Comparison of ENCODE assay signal across 12 mouse cellular contexts in genomic region chr6:89350520-89350919, GRCm38 (mm10). TPM values are rescaled to one million over a fixed set of nuclear protein-coding genes. Genes with fewer than 3 reads are reported as not detected.
A peak's percentile ranks its signal among the peaks of the same experiment; 100 is the strongest.
DNase-seq lines count a peak whose midpoint lies in the region; ATAC-seq and TF ChIP-seq lines count a peak whose summit lies in the region.
"Had no signal": no experiment of that assay in that cellular context is flagged by ENCODE, and none has a peak within 500 bp of the region (broad histone marks: within the 10 kb centered on the region; RNA-seq: fewer than 3 reads in every experiment).

No protein-coding gene starts in this region.

- H3K27ac ChIP-seq in heart, embryonic 16.5 days (ENCODE audit: low read length): peak overlapping the region; percentile 95
- peak overlapping the region; percentile 8; the same call in 1 of the 2 replicates for H3K27ac ChIP-seq in lung, postnatal 0 days (ENCODE audit: low read length)
- peak overlapping the region; percentile 54; the same call in 1 of the 2 replicates for H3K27ac ChIP-seq in intestine, embryonic 16.5 days (ENCODE audit: low read length)
- peak overlapping the region; percentile 50; the same call in 1 of the 2 replicates for H3K27ac ChIP-seq in stomach, embryonic 14.5 days (ENCODE audit: low read length)
- H3K27ac ChIP-seq: liver, embryonic 13.5 days had no signal

- peak overlapping the region; percentile 53; the same call in 1 of the 2 replicates for H3K9ac ChIP-seq in heart, embryonic 16.5 days (ENCODE audit: low read length)
- H3K9ac ChIP-seq in lung, postnatal 0 days (replicated peaks; ENCODE audit: low read depth): no peak overlapping the region
- H3K9ac ChIP-seq in intestine, embryonic 16.5 days (ENCODE audit: low read depth, low read length): no peak overlapping the region
- H3K9ac ChIP-seq in stomach, embryonic 14.5 days (replicated peaks; ENCODE audit: low read depth, low read length): no peak overlapping the region
- H3K9ac ChIP-seq: liver, embryonic 13.5 days had no signal

- no peak for TF ChIP-seq EP300 in lung, postnatal 0 days (IDR thresholded peaks at IDR 0.05)

- H3K4me2 ChIP-seq in heart, embryonic 16.5 days (ENCODE audit: low read depth, low read length): no peak overlapping the region
- no peak overlapping the region for H3K4me2 ChIP-seq in lung, postnatal 0 days (replicated peaks; ENCODE audit: low read depth, low read length)
- no peak overlapping the region for H3K4me2 ChIP-seq in intestine, embryonic 16.5 days (ENCODE audit: low read depth, low read length)
- H3K4me2 ChIP-seq in stomach, embryonic 14.5 days (replicated peaks; ENCODE audit: low read depth, low read length): no peak overlapping the region
- H3K4me2 ChIP-seq: liver, embryonic 13.5 days; midbrain, embryonic 11.5 days had no signal

- H3K9me3 ChIP-seq in heart, embryonic 16.5 days (replicated peaks; ENCODE audit: control insufficient read depth, low read length): no peaks in the 10 kb centered on the region
- H3K9me3 ChIP-seq in lung, postnatal 0 days (ENCODE audit: low read length): no peaks in the 10 kb centered on the region
- no peaks in the 10 kb centered on the region for H3K9me3 ChIP-seq in intestine, embryonic 16.5 days (ENCODE audit: control insufficient read depth, low read length)
- H3K9me3 ChIP-seq in stomach, embryonic 14.5 days (ENCODE audit: control insufficient read depth, low read depth, low read length): no peaks in the 10 kb centered on the region
- H3K9me3 ChIP-seq: liver, embryonic 13.5 days had no signal

- peaks cover 57% of the 10 kb centered on the region for H3K4me1 ChIP-seq in heart, embryonic 16.5 days (ENCODE audit: control insufficient read depth, insufficient read depth, low read length)
- peaks cover 19% of the 10 kb centered on the region for H3K4me1 ChIP-seq in lung, postnatal 0 days (ENCODE audit: insufficient read depth, low read depth, low read length)
- peaks cover 37% of the 10 kb centered on the region for H3K4me1 ChIP-seq in intestine, embryonic 16.5 days (ENCODE audit: control insufficient read depth, insufficient read depth, low read length)
- H3K4me1 ChIP-seq in stomach, embryonic 14.5 days (ENCODE audit: control insufficient read depth, insufficient read depth, low read length): peaks cover 30% of the 10 kb centered on the region

- no peak for DNase-seq in heart, adult 8-10 months (ENCODE audit: low spot score)
- no peak for DNase-seq in lung, postnatal 0 days (ENCODE audit: low spot score)
- no peak for DNase-seq in lung, postnatal 14 days
- no peak for DNase-seq in spleen, postnatal 4 days (ENCODE audit: low spot score in 2 of 2)
- DNase-seq: cerebellum, adult 8-10 months; kidney, adult 8-10 months; liver, embryonic 13.5 days; right cerebral cortex, postnatal 14 days had no signal

- TF ChIP-seq CTCF in lung, postnatal 0 days (IDR thresholded peaks at IDR 0.05): no peak

- 100% methylated on average over 2 of the region's 2 CpGs for WGBS in heart, embryonic 16.5 days
- WGBS in lung, postnatal 0 days: 82% methylated on average over 2 of the region's 2 CpGs
- 84% methylated on average over 2 of the region's 2 CpGs for WGBS in intestine, embryonic 16.5 days
- 97% methylated on average over 2 of the region's 2 CpGs for WGBS in stomach, embryonic 14.5 days

- H3K36me3 ChIP-seq in heart, embryonic 16.5 days (ENCODE audit: control insufficient read depth, insufficient read depth): peaks cover 9% of the 10 kb centered on the region
- H3K36me3 ChIP-seq in lung, postnatal 0 days (ENCODE audit: insufficient read depth, low read length): no peaks in the 10 kb centered on the region; the same call in 1 of the 2 replicates
- peaks cover 16% of the 10 kb centered on the region; the same call in 1 of the 2 replicates for H3K36me3 ChIP-seq in intestine, embryonic 16.5 days (ENCODE audit: control insufficient read depth, insufficient read depth, low read length)
- H3K36me3 ChIP-seq in stomach, embryonic 14.5 days (ENCODE audit: control insufficient read depth, insufficient read depth, low read length): peaks cover 26% of the 10 kb centered on the region

- H3K27me3 ChIP-seq in heart, embryonic 16.5 days (ENCODE audit: control insufficient read depth, insufficient read depth, low read length): no peaks in the 10 kb centered on the region
- no peaks in the 10 kb centered on the region for H3K27me3 ChIP-seq in lung, postnatal 0 days (replicated peaks; ENCODE audit: insufficient read depth, low read length)
- H3K27me3 ChIP-seq in intestine, embryonic 16.5 days (replicated peaks; ENCODE audit: control insufficient read depth, insufficient read depth, low read length): no peaks in the 10 kb centered on the region
- H3K27me3 ChIP-seq in stomach, embryonic 14.5 days (ENCODE audit: control insufficient read depth, insufficient read depth, low read length): no peaks in the 10 kb centered on the region
- H3K27me3 ChIP-seq: liver, embryonic 13.5 days had no signal

- ATAC-seq in heart, embryonic 16.5 days (replicated peaks; ENCODE audit: extremely low read depth, insufficient read depth, low FRiP score): no peak
- ATAC-seq in lung, postnatal 0 days: no peak
- no peak for ATAC-seq in intestine, embryonic 16.5 days
- no peak for ATAC-seq in stomach, embryonic 14.5 days (ENCODE audit: insufficient number of reproducible peaks, insufficient read depth, low FRiP score, low read depth)

- no peak overlapping the region for H3K4me3 ChIP-seq in heart, embryonic 16.5 days (ENCODE audit: low read length)
- H3K4me3 ChIP-seq in lung, postnatal 0 days (ENCODE audit: low read depth, low read length): no peak overlapping the region
- H3K4me3 ChIP-seq in intestine, embryonic 16.5 days (ENCODE audit: low read length): no peak overlapping the region
- H3K4me3 ChIP-seq in stomach, embryonic 14.5 days (ENCODE audit: low read depth, low read length): no peak overlapping the region
- H3K4me3 ChIP-seq: liver, embryonic 13.5 days had no signal

RNA-seq across cellular contexts. Expression of gene Plxna1, which starts 11.9 kb away (rescaled TPM):
- 7.5 and 12.2 TPM in 2 replicates for polyA plus RNA-seq in heart, embryonic 16.5 days (2015; fragmentation: Nextera tagmentation; extraction: Ambion mirVana)
- 10 to 100 TPM; 15.9 to 28.7 (median 20.2) TPM for total RNA-seq in heart, adult 8-10 months (2022)
- polyA plus RNA-seq in lung, postnatal 0 days (2015; fragmentation: Nextera tagmentation; extraction: Ambion mirVana): 13.6 and 29.2 TPM in 2 replicates
- 5.4 and 6.5 TPM in 2 replicates for polyA plus RNA-seq in intestine, embryonic 16.5 days (2015; fragmentation: Nextera tagmentation; extraction: Ambion mirVana)
- 17.3 and 23.5 TPM in 2 replicates for polyA plus RNA-seq in stomach, embryonic 14.5 days (2014; fragmentation: Nextera tagmentation; extraction: Ambion mirVana)

Comparison
In these comparisons a context has a peak if more than half of its experiments do, and no peak if none do; other contexts are left out.
1. H3K27ac ChIP-seq: peak in every context shown above with its lines; median percentile 95 in heart, embryonic 16.5 days; 54 in intestine, embryonic 16.5 days; 50 in stomach, embryonic 14.5 days; 8 in lung, postnatal 0 days.